In the genomic region with DNA sequence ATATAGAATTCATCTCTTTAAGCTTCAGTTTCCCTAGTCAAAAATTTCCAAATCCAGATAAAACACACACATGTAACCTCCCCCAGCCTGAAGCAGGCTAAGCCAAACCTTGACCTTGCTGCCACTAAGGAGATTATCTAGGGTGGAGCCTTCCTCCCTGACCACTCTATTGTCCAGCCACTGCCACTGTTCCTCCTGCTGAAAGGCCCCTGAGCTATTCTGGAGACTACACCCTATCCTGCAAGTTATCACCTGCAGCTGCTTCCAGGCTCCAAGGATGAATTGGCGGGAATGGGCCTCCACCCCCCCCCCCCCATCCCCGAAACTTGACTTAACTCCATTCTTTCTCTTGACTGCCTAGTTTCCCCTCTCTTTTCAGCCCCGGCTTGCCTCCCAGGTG, we compare ENCODE assay signal across 14 mouse cellular contexts. TPM values are rescaled to one million over a fixed set of nuclear protein-coding genes. Genes with fewer than 3 reads are reported as not detected.
"Had no signal": no experiment of that assay in that cellular context is flagged by ENCODE, and none has a peak within 500 bp of the region (broad histone marks: within the 10 kb centered on the region; RNA-seq: fewer than 3 reads in every experiment).

No protein-coding gene starts in this region.

RNA-seq across cellular contexts. Expression of gene Sult2a3, which starts 8.4 kb away (rescaled TPM):
- total RNA-seq: neutrophil, adult 5-6 weeks had no signal
- polyA plus RNA-seq: neural tube, embryonic 13.5 days; neural tube, embryonic 14.5 days; neural tube, embryonic 15.5 days; small intestine, adult 2 months; spleen, adult 2 months; stomach, embryonic 14.5 days; stomach, embryonic 15.5 days; stomach, embryonic 16.5 days; stomach, postnatal 0 days; testis, adult 2 months; thymus, adult 2 months; thymus, postnatal 0 days; urinary bladder, adult 2 months had no signal
